Mouse (Mus musculus) stomach, postnatal 0 days (tissue): ENCODE results near the gene Kif22.

Experiments
- CTCF ChIP-seq: IDR thresholded peaks from 2 replicates; pipeline ENCODE4 v1.5.1; 2016; ENCODE audit warnings: antibody characterized with exemption, low read depth, mild to moderate bottlenecking, moderate library complexity
- EP300 ChIP-seq: optimal IDR thresholded peaks from 2 replicates; pipeline ENCODE3; 2016; ENCODE audit warnings: antibody characterized with exemption

DNA sequence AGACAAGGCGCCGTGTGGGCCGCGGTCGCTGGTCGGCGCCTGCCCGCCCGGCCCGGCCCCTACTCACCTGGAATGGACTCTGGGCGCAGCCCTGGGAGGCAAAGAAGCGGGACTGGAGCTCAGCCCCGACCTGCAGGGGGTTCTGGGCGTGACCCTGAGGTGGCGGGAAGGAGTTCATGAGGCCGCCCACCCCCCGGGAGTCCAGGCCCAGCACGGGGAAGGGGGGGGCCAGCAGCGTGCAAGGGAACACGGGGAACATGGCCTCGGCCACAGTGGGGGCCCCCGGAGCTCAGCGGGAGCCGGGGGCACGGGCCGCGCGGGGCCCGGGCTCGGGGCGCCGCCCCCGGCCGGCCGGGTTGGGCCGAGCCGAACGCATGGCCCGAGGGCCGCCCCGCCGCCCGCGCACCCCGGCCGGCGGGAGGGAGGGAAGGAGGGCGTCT, 16.1 kb downstream of the Kif22 start:
- no peak for TF ChIP-seq EP300
- TF ChIP-seq CTCF = peak; percentile 15; the same call in 1 of the 2 replicates
